Comparison of ENCODE assay signal across 21 mouse cellular contexts in the genomic region with DNA sequence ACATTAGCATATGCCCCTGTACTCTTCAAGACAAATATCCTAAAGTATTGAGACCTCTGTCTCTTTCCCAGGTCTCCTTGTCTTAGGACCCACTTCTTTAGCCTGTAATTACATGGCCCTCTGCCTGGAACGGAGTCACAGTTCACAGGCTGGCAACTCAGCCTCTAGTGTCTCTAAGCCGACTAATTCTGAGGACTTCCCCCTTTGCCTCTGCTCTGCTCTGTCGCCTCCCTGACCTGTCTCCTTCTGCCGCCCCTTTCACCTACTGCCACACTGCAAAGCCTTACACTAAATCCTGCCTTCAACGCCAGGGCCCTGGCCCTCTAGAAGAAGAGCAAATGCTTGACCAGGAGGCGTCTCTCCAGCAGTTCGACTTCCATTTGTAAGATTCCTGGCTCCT. TPM values are rescaled to one million over a fixed set of nuclear protein-coding genes. Genes with fewer than 3 reads are reported as not detected.
DNase-seq lines count a peak whose midpoint lies in the region; ATAC-seq and TF ChIP-seq lines count a peak whose summit lies in the region.
"Had no signal": no experiment of that assay in that cellular context is flagged by ENCODE, and none has a peak within 500 bp of the region (broad histone marks: within the 10 kb centered on the region; RNA-seq: fewer than 3 reads in every experiment).

No protein-coding gene starts in this region.

- TF ChIP-seq EP300 in MEL (IDR thresholded peaks at IDR 0.05; ENCODE audit: low read depth in 1 of 2, low read length in 2 of 2), result no peak

- H3K79me2 ChIP-seq in MEL (ENCODE audit: control insufficient read depth, insufficient read depth, low read length, poor library complexity), result no peaks in the 10 kb centered on the region

- no peaks in the 10 kb centered on the region for H3K9me3 ChIP-seq in hindbrain, postnatal 0 days (ENCODE audit: low read length)
- no peaks in the 10 kb centered on the region for H3K9me3 ChIP-seq in hindbrain, embryonic 12.5 days (replicated peaks)
- no peaks in the 10 kb centered on the region for H3K9me3 ChIP-seq in MEL (replicated peaks; ENCODE audit: insufficient read depth, low read length)
- H3K9me3 ChIP-seq: forebrain, embryonic 13.5 days; heart, embryonic 10.5 days had no signal

- ATAC-seq in hindbrain, postnatal 0 days, result no peak
- ATAC-seq in hindbrain, embryonic 12.5 days (ENCODE audit: low FRiP score), result no peak
- ATAC-seq: activated CD4-positive, CD25-positive, alpha-beta regulatory T cell, adult 4 months; forebrain, embryonic 13.5 days; Patski had no signal

- H3K27me3 ChIP-seq in hindbrain, postnatal 0 days (ENCODE audit: insufficient read depth, low read length), result no peaks in the 10 kb centered on the region
- H3K27me3 ChIP-seq in hindbrain, embryonic 12.5 days, result no peaks in the 10 kb centered on the region
- H3K27me3 ChIP-seq in MEL (ENCODE audit: control insufficient read depth in 1 of 2, insufficient read depth in 2 of 2, low read length in 2 of 2), result no peaks in the 10 kb centered on the region; a peak in 1 of 4 replicates
- H3K27me3 ChIP-seq: forebrain, embryonic 13.5 days had no signal

- peaks cover 10% of the 10 kb centered on the region for H3K4me1 ChIP-seq in hindbrain, postnatal 0 days (ENCODE audit: insufficient read depth, low read length)
- no peaks in the 10 kb centered on the region; the same call in 1 of the 2 replicates for H3K4me1 ChIP-seq in hindbrain, embryonic 12.5 days
- peaks cover 0 to 5% of the 10 kb centered on the region in 2 experiments; a peak in 1 of 4 replicates for H3K4me1 ChIP-seq in MEL (ENCODE audit: control insufficient read depth in 1 of 2, insufficient read depth in 2 of 2, low read length in 2 of 2)

- H3K9ac ChIP-seq in hindbrain, postnatal 0 days (replicated peaks; ENCODE audit: low read length), result no peak overlapping the region
- H3K9ac ChIP-seq in hindbrain, embryonic 12.5 days, result no peak overlapping the region
- no peak overlapping the region for H3K9ac ChIP-seq in MEL (ENCODE audit: control insufficient read depth, low read depth, low read length, poor library complexity, severe bottlenecking)
- H3K9ac ChIP-seq: forebrain, embryonic 13.5 days had no signal

- no peaks in the 10 kb centered on the region for H3K36me3 ChIP-seq in hindbrain, postnatal 0 days (ENCODE audit: insufficient read depth, low read length)
- H3K36me3 ChIP-seq in hindbrain, embryonic 12.5 days, result no peaks in the 10 kb centered on the region
- H3K36me3 ChIP-seq in MEL (ENCODE audit: control insufficient read depth in 1 of 2, insufficient read depth in 2 of 2, low read length in 2 of 2), result no peaks in the 10 kb centered on the region; a peak in 1 of 4 replicates
- H3K36me3 ChIP-seq: heart, embryonic 10.5 days had no signal

- no peak overlapping the region for H3K4me3 ChIP-seq in hindbrain, postnatal 0 days (ENCODE audit: low read length)
- H3K4me3 ChIP-seq in hindbrain, embryonic 12.5 days, result no peak overlapping the region
- no peak overlapping the region for H3K4me3 ChIP-seq in layer of hippocampus, adult 2 months
- H3K4me3 ChIP-seq in MEL (ENCODE audit: control insufficient read depth in 1 of 2, insufficient read depth in 1 of 2, low read depth in 2 of 2, low read length in 2 of 2), result no peak overlapping the region
- H3K4me3 ChIP-seq: forebrain, embryonic 13.5 days; heart, embryonic 10.5 days had no signal

- TF ChIP-seq CTCF in hindbrain, postnatal 0 days (IDR thresholded peaks at IDR 0.05; ENCODE audit: low read depth), result no peak
- no peak for TF ChIP-seq CTCF in layer of hippocampus, adult 2 months (conservative IDR thresholded peaks at IDR 0.05)
- no peak for TF ChIP-seq CTCF in MEL (IDR thresholded peaks at IDR 0.05 in 2 of 3, conservative IDR thresholded peaks at IDR 0.05 in 1 of 3; ENCODE audit: control insufficient read depth in 1 of 3, insufficient read depth in 1 of 3, low read depth in 2 of 3, low read length in 3 of 3, poor library complexity in 1 of 3, severe bottlenecking in 1 of 3)

- TF ChIP-seq RAD21 in MEL (IDR thresholded peaks at IDR 0.05; ENCODE audit: low read depth, low read length), result no peak

- no peak for TF ChIP-seq POLR2A in MEL (IDR thresholded peaks at IDR 0.05; ENCODE audit: control insufficient read depth in 1 of 2, insufficient read depth in 1 of 2, low read depth in 1 of 2, low read length in 2 of 2, poor library complexity in 1 of 2)

- H3K27ac ChIP-seq in hindbrain, postnatal 0 days, result peak overlapping the region; percentile 7; the same call in 1 of the 2 replicates
- H3K27ac ChIP-seq in hindbrain, embryonic 12.5 days, result no peak overlapping the region
- peak overlapping the region; percentile 29; the same call in 1 of the 2 replicates for H3K27ac ChIP-seq in layer of hippocampus, adult 2 months
- no peak overlapping the region for H3K27ac ChIP-seq in MEL (ENCODE audit: control insufficient read depth, low read depth, low read length)
- H3K27ac ChIP-seq: forebrain, embryonic 13.5 days; heart, embryonic 10.5 days; stomach, postnatal 0 days had no signal

- no peak overlapping the region for H3K4me2 ChIP-seq in hindbrain, postnatal 0 days (ENCODE audit: low read depth, low read length)
- H3K4me2 ChIP-seq in hindbrain, embryonic 12.5 days (replicated peaks), result no peak overlapping the region
- H3K4me2 ChIP-seq: forebrain, embryonic 13.5 days had no signal

- DNase-seq in cerebellum, postnatal 14 days, result peak; percentile 30
- DNase-seq in cerebellum, adult 11 months, result no peak
- no peak for DNase-seq in hindbrain, postnatal 0 days (ENCODE audit: low spot score)
- no peak for DNase-seq in layer of hippocampus, adult 2 months (ENCODE audit: low spot score in 2 of 2)
- DNase-seq in layer of hippocampus, adult 9-10 months (ENCODE audit: low spot score), result no peak
- peak; percentile 41 for DNase-seq in MEL (ENCODE audit: low read depth, low spot score)
- no peak for DNase-seq in right cerebral cortex, adult 18-20 months
- DNase-seq: gastrocnemius, postnatal 36 days; heart, postnatal 14 days; lung, postnatal 10 days; spleen, adult 18-20 months had no signal

- 47% methylated on average over 7 of the region's 7 CpGs for WGBS in hindbrain, postnatal 0 days
- 51% methylated on average over 7 of the region's 7 CpGs for WGBS in hindbrain, embryonic 12.5 days

TF ChIP-seq in MEL, 35 proteins besides CTCF, POLR2A, EP300 and RAD21:
- TF ChIP-seq RCOR1 (IDR thresholded peaks at IDR 0.05; ENCODE audit: low read depth, low read length), result no peak
- TF ChIP-seq JUND (IDR thresholded peaks at IDR 0.05; ENCODE audit: low read depth, low read length), result no peak
- TF ChIP-seq CHD1 (IDR thresholded peaks at IDR 0.05; ENCODE audit: low read depth, low read length), result no peak
- no peak for TF ChIP-seq SMC3 (IDR thresholded peaks at IDR 0.05; ENCODE audit: low read depth, low read length)
- no peak for TF ChIP-seq E2F4 (IDR thresholded peaks at IDR 0.05; ENCODE audit: borderline replicate concordance, low read depth, low read length)
- no peak for TF ChIP-seq MAX (IDR thresholded peaks at IDR 0.05; ENCODE audit: low read length)
- TF ChIP-seq KAT2A (conservative IDR thresholded peaks at IDR 0.05; ENCODE audit: low read depth, low read length), result no peak
- no peak for TF ChIP-seq ZC3H11A (IDR thresholded peaks at IDR 0.05; ENCODE audit: low read depth, low read length)
- no peak for TF ChIP-seq MYC (IDR thresholded peaks at IDR 0.05; ENCODE audit: low read depth, low read length)
- no peak for TF ChIP-seq MAFK (IDR thresholded peaks at IDR 0.05; ENCODE audit: borderline replicate concordance, low read depth, low read length)
- TF ChIP-seq NRF1 (IDR thresholded peaks at IDR 0.05; ENCODE audit: insufficient read depth, low read depth, low read length, poor library complexity, severe bottlenecking), result no peak
- no peak for TF ChIP-seq MEF2A (IDR thresholded peaks at IDR 0.05; ENCODE audit: extremely low read depth, insufficient replicate concordance, low read depth, low read length, poor library complexity, severe bottlenecking)
- TF ChIP-seq TBP (IDR thresholded peaks at IDR 0.05; ENCODE audit: low read depth, low read length), result no peak
- TF ChIP-seq TAL1 (IDR thresholded peaks at IDR 0.05; ENCODE audit: low read length), result no peak
- no peak for TF ChIP-seq MXI1 (IDR thresholded peaks at IDR 0.05; ENCODE audit: low read depth, low read length)
- TF ChIP-seq USF1 (IDR thresholded peaks at IDR 0.05; ENCODE audit: low read depth, low read length), result no peak
- no peak for TF ChIP-seq GATA1 (IDR thresholded peaks at IDR 0.05; ENCODE audit: low read depth, low read length)
- no peak for TF ChIP-seq MAZ (IDR thresholded peaks at IDR 0.05; ENCODE audit: low read depth, low read length)
- TF ChIP-seq UBTF (IDR thresholded peaks at IDR 0.05; ENCODE audit: borderline replicate concordance, insufficient read depth, low read depth, low read length), result no peak
- no peak for TF ChIP-seq MYB (IDR thresholded peaks at IDR 0.05; ENCODE audit: low read depth, low read length)
TF ChIP-seq in MEL: peak in this region for 0.

RNA-seq across cellular contexts. Expression of gene Slc22a12, which starts 0.7 kb away (rescaled TPM):
- 0.21 and 1.2 TPM in 2 replicates for total RNA-seq in hindbrain, postnatal 0 days (2014; rRNA removed)
- polyA plus RNA-seq in hindbrain, postnatal 0 days (2015; fragmentation: Nextera tagmentation; extraction: Ambion mirVana), result 0.28 and 0.35 TPM in 2 replicates
- not detected in 2 replicates for polyA plus RNA-seq in hindbrain, embryonic 12.5 days (2016; fragmentation: Nextera tagmentation; extraction: Ambion mirVana)
- under 1 TPM; 0.20 to 0.37 TPM for total RNA-seq in layer of hippocampus, adult 2 months (2021)
- not detected in 2 replicates for total RNA-seq in MEL (2012; rRNA removed)
- not detected for polyA plus RNA-seq in MEL (2012; ENCODE audit: insufficient read depth in 1 of 2, insufficient read length in 2 of 2, low read depth in 1 of 2, low replicate concordance in 2 of 2, missing spikeins in 1 of 2)
- total RNA-seq: gastrocnemius, postnatal 36 days; heart, postnatal 14 days; megakaryocyte-erythroid progenitor cell, adult 5-6 weeks had no signal
- polyA plus RNA-seq: activated CD4-positive, CD25-positive, alpha-beta regulatory T cell, adult 4 months; forebrain, embryonic 13.5 days; heart, embryonic 10.5 days; limb, embryonic 14.5 days; liver, embryonic 16.5 days; neural tube, embryonic 11.5 days; Patski; stomach, postnatal 0 days had no signal

Comparison
In these comparisons a context has a peak if more than half of its experiments do, and no peak if none do; other contexts are left out.
1. DNase-seq: peak in cerebellum, postnatal 14 days (2 of 2) and MEL (single experiment); none in cerebellum, adult 11 months (single experiment), hindbrain, postnatal 0 days (single experiment), layer of hippocampus, adult 2 months (0 of 2), layer of hippocampus, adult 9-10 months (single experiment) and right cerebral cortex, adult 18-20 months (single experiment).
2. H3K27ac ChIP-seq: peak in hindbrain, postnatal 0 days (single experiment) and layer of hippocampus, adult 2 months (single experiment); none in hindbrain, embryonic 12.5 days (single experiment) and MEL (single experiment).